Mouse (Mus musculus): ENCODE measurements around the gene Hectd4.
A peak's percentile ranks its signal among the peaks of the same experiment; 100 is the strongest.

Hectd4 gene

GRCm38 (mm10) chr5:121359229-121359628 is 139.2 kb downstream of the Hectd4 start:
- DNase-seq (ENCODE audit: low spot score) = no peak

- no peak for DNase-seq (ENCODE audit: low spot score)
These were observed 141.7 kb downstream of the Hectd4 start for GRCm38 (mm10) chr5:121361696-121362095.

- DNase-seq (ENCODE audit: low spot score) = no peak
These were observed 143.4 kb downstream of the Hectd4 start for GRCm38 (mm10) chr5:121363441-121363840.

DNA sequence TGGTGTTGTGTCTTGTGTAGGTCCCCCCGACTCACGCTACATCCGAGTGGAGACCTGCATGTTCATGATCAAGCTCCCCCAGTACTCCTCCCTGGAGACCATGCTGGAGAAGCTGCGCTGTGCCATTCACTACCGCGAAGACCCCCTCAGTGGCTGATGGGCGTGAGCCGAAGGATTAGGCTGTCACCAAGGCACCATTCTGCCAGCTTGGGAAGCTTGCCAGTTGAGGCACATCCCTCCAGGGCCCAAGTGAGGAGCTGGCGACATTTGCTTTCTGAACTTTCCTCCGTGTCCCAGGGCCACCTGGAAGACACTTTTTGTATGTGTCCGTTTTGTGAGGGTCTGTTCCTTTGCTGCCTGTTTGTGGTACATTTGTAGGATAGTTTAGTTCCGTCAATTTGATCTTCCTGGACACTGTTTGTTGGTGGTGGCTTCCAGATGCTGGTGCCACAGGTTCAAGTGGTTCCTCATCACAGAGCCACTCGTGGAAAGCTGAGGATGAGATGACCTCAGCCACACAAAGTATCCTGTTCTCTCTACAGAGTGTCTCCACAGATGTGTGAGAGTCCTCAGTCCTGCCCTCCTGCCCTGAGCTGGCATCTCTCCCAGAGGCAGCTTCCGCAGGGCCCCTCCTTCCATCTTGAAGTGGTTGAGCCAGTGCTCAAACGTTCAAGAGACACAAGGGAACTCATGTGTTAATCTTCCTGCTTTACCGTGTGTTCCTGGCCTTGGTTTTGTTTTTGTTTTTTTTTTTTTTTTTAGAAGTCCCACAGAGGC is 146.6 kb downstream of the Hectd4 start:
- no peak for DNase-seq (ENCODE audit: low spot score)

DNA sequence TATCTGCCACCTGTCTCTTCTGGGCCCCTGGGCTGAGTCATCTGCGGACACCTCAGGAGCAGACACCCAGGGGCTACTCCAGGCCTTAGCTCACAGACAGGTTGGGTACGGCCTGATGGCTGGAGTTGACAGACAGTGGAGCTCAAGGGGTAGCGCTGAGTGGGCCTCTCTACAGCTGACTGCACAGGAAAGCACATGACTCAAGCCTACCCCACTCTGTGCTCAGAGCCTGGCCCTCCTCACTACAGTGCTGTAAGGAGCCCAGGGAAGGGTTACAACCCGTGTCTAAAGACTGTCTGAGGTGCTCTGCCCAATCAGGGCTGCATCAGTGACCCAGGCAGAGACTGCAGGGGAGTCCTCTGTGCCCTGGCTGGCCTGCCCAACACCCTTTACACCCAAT is 147.2 kb downstream of the Hectd4 start:
- DNase-seq (ENCODE audit: low spot score) = no peak

- no peak for DNase-seq (ENCODE audit: low spot score)
These were observed 151.7 kb downstream of the Hectd4 start for GRCm38 (mm10) chr5:121371712-121372111.

DNA sequence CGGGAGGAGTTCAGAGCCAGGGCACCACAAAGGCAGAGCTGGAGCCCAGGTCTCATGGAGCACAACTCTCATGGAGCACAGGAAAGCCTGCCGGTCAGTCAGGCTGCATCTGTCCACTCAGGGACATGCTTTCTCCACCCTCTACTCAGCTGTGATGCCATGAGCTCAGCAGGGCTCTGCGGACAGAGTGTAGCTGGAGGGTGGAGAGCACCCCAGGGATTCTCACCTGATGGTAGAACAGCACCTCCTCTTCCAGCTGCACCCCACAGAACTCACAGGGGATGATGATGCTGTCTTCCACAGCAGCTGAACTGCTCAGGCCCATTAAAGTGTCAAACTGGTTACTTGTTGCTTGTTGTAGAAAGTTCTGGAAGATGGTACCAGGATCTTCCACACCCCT is 154.8 kb downstream of the Hectd4 start:
- no peak for DNase-seq (ENCODE audit: low spot score)

- DNase-seq (ENCODE audit: low spot score) = peak; percentile 28
These were observed 157.0 kb downstream of the Hectd4 start for GRCm38 (mm10) chr5:121376972-121377371.

- DNase-seq (ENCODE audit: low spot score) = no peak
These were observed 158.7 kb downstream of the Hectd4 start for GRCm38 (mm10) chr5:121378678-121379256.

DNA sequence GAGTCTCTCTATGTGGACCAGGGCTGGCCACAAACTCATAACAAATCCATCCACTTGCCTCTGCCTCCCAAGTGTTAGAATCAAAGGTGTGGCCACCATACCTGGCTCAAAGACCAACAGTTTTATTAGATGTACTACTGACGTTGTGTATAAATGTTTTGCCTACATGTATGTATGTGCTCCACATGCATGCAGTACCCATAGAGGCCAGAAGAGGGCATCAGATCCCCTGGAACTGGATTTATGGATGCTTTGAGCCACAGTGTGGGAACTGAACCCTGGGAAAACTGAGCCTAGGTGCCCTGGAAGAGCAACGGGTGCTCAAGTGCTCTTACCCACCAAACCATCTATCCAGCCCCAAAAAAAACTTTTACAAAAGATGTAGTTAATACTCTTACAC is 160.7 kb downstream of the Hectd4 start:
- no peak for DNase-seq (ENCODE audit: low spot score)

- DNase-seq (ENCODE audit: low spot score) = peak; percentile 23
These were observed 164.1 kb downstream of the Hectd4 start for GRCm38 (mm10) chr5:121383857-121384756.

GRCm38 (mm10) chr5:121384757-121385460 is 164.9 kb downstream of the Hectd4 start:
- DNase-seq (ENCODE audit: low spot score) = peak; percentile 65

- DNase-seq (ENCODE audit: low spot score) = peak; percentile 96
These were observed 165.6 kb downstream of the Hectd4 start, which contains the start of gene Trafd1 for GRCm38 (mm10) chr5:121385461-121386119. TSS of gene Trafd1 (minus strand) at chr5:121385632.

- DNase-seq (ENCODE audit: low spot score) = no peak
These were observed 166.3 kb downstream of the Hectd4 start for GRCm38 (mm10) chr5:121386120-121386909.

- DNase-seq (ENCODE audit: low spot score) = no peak
These were observed 167.1 kb downstream of the Hectd4 start for GRCm38 (mm10) chr5:121387126-121387525.

DNA sequence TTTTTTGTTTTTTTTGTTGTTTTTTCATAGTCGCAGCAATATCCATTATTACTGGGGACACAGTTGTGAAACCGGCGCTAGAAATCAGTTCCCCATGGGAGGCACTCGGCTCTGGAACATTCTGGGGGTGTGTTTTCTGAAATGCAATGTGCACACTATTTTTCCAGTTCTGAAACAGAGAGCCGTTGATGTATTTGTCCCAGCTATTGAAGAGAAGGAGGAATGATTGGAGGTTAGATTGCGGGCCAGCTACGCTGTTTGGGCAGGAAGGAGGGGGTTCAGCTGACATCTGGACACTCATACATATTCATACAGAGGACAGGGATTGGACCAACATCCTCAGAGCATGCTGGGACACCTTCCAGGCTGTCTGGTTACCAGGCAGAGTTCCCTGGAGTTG is 169.1 kb downstream of the Hectd4 start:
- no peak for DNase-seq (ENCODE audit: low spot score)

GRCm38 (mm10) chr5:121389691-121390090 is 169.7 kb downstream of the Hectd4 start:
- no peak for DNase-seq (ENCODE audit: low spot score)

GRCm38 (mm10) chr5:121392667-121393380 is 172.8 kb downstream of the Hectd4 start:
- DNase-seq (ENCODE audit: low spot score) = peak; percentile 79

- no peak for DNase-seq (ENCODE audit: low spot score)
These were observed 173.4 kb downstream of the Hectd4 start for GRCm38 (mm10) chr5:121393402-121393801.

- DNase-seq (ENCODE audit: low spot score) = no peak
These were observed 175.6 kb downstream of the Hectd4 start for GRCm38 (mm10) chr5:121395621-121396020.
